Mouse (Mus musculus) embryonic facial prominence, embryonic 10.5 days (tissue): ENCODE measurements around the gene Uvssa. TPM values are rescaled to one million over a fixed set of nuclear protein-coding genes. Genes with fewer than 3 reads are reported as not detected.

Experiments used
- DNase-seq: peaks from one replicate; pipeline ENCODE4 v3.0.0-alpha.2; 2017; ENCODE audit warnings: low spot score
- H3K27ac ChIP-seq: fragments of 300-500 bp; sonication (generic); replicated peaks from 2 replicates; pipeline ENCODE4 v1.5.1; 2016; ENCODE audit warnings: mild to moderate bottlenecking
- H3K27me3 ChIP-seq: fragments of 300-500 bp; sonication (generic); replicated peaks from 2 replicates; pipeline ENCODE4 v1.6.1; 2016; ENCODE audit warnings: low read depth, mild to moderate bottlenecking; ENCODE audit not compliant: poor library complexity, severe bottlenecking
- H3K36me3 ChIP-seq: fragments of 300-500 bp; sonication (generic); replicated peaks from 2 replicates; pipeline ENCODE4 v1.6.1; 2016; ENCODE audit warnings: mild to moderate bottlenecking, moderate library complexity
- H3K4me1 ChIP-seq: fragments of 300-500 bp; sonication (generic); 2 replicates; pipeline ENCODE4 v1.6.1; 2016
- H3K4me3 ChIP-seq: fragments of 300-500 bp; sonication (generic); 2 replicates; pipeline ENCODE4 v1.5.1; 2016; ENCODE audit warnings: mild to moderate bottlenecking, moderate library complexity
- H3K9me3 ChIP-seq: fragments of 300-500 bp; sonication (generic); 2 replicates; pipeline ENCODE4 v1.6.1; 2016; ENCODE audit warnings: mild to moderate bottlenecking
- WGBS: fragments of 180-500 bp; shearing (Covaris S2); methylation state at CpG from one replicate; pipeline ENCODE4 v1.1.7; 2016; 5-methylcytosine and 5-hydroxymethylcytosine counted together
- polyA plus RNA-seq: library from polyadenylated mRNA; unstranded; fragments of >200 nt; fragmentation: Nextera tagmentation; extraction: Ambion mirVana; gene quantifications from 2 replicates; pipeline ENCODE4 v1.2.1, GENCODE M21; 2016

Gene Uvssa
- polyA plus RNA-seq, 1 experiment from 2014 or later = 8.8 TPM

DNA sequence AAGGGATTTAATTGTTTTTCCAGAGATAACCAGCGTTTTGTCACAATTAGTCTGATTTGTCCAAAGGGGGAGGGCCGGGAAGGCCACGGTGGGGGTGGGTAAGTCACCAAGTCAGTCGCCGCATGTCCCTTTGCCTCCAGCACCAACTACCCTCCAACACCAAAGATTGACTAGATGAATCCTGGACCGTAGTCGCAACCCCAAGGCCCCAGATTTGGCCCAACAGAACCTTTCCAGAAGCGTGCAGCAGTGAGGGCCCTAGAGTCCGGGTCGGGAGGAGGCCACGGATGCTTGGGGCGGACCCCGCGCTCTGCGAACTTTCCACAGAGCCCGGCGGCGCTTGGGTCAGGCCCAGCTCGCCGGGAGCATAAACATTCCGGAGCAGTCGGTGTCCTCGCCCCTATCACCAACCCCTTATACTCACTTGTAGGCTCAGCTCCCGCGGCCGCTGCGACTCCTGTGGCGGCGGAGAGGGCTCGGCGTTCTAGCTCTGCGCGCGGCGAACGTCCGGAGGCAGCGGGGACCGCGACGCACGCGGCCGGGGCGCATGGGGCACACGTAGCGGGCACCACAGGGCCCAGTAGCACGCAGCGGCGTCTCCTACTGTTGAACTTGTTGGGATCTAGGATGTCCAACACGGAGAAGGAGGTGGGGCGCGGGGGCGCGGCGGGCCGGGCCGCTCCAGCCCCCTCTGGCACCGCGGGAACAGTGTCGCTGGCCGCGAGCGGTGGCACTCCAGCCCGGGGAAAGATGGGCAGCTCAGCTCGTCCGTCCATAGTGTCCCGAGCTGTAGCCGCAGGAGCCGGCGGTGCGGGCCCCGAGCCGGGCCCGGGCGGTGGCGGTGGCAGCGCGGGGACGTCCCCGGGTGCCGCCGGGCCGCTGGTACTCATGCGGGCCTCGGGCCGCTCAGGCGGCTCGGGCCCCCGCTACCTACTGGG is 55.1 kb downstream of the Uvssa start, which contains the start of gene Nkx1-1:
TSS of gene Nkx1-1 (minus strand) at position 776 of the 938 bp plus-strand sequence.
- peak within 1 kb of the TSS; percentile 32 for H3K4me3 ChIP-seq
- peaks cover 100% of the 10 kb centered on the region for H3K27me3 ChIP-seq
- DNase-seq = peak; percentile 53
- under 1% methylated on average over 90 of the region's 90 CpGs for WGBS
- no peak within 1 kb of the TSS for H3K27ac ChIP-seq
- H3K9me3 ChIP-seq = no peaks in the 10 kb centered on the region
- H3K36me3 ChIP-seq = no peaks in the 10 kb centered on the region
- H3K4me1 ChIP-seq = peaks cover 59% of the 10 kb centered on the region

DNA sequence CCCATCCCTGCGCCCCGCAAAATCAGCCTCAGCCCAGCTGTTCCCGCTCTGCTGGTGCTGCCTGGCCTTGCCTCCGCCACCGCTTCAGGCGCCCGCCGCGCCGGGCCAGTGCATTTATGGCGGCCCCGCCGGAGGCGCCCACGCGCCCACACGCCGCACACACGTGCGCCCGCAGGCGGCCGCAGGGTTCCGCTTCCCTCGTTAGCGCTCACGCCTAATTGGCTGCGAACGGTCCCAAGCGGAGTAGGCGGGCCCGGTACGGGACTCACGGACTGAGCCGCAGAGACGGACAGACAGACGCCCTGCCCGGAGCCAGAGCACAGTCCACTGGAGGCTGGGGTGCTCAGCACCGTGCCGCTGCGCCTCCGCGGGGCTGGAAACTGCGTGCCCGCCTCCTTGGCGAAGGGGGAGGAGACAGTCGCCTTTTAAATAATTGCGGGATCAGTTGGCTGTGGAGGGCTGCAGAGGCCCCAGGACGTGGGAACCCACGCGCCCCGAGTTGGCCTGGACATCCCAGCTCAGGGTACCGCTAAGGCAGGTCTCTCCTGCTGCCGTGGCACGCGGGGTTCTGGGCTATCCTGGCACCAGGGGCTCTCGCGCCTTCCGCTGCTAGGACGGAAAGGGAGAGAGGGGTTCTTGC is 55.9 kb downstream of the Uvssa start:
- under 1% methylated on average over 60 of the region's 60 CpGs for WGBS
- H3K36me3 ChIP-seq = no peaks in the 10 kb centered on the region
- peaks cover 58% of the 10 kb centered on the region for H3K4me1 ChIP-seq

DNA sequence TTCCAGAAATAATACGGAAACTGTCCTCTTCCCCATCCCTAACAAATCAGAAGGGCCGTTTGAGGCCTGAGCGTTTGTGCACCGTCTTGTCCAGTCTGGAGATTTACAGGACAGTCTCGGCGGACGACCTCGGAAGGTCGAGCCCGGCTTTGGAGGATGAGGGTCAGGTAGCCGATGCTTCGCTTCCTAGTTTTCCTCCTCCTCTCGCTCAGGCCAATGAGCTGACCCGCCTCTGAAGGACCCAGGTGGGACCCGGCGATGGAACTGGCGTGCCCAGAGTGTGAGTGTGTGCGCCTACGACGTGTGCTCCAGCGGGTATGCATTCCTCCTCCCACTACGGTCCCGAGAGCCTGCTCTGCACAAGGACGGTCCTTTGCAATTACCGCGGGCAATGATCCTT is 56.8 kb downstream of the Uvssa start:
- DNase-seq = no peak
- H3K4me1 ChIP-seq = peaks cover 50% of the 10 kb centered on the region

More for the DNA sequence above, 55.9 kb downstream of the Uvssa start:
- peaks cover 100% of the 10 kb centered on the region for H3K27me3 ChIP-seq
- peak overlapping the region; percentile 32 for H3K4me3 ChIP-seq
- DNase-seq = peak; percentile 47
- no peaks in the 10 kb centered on the region for H3K9me3 ChIP-seq
- H3K27ac ChIP-seq = no peak overlapping the region

DNA sequence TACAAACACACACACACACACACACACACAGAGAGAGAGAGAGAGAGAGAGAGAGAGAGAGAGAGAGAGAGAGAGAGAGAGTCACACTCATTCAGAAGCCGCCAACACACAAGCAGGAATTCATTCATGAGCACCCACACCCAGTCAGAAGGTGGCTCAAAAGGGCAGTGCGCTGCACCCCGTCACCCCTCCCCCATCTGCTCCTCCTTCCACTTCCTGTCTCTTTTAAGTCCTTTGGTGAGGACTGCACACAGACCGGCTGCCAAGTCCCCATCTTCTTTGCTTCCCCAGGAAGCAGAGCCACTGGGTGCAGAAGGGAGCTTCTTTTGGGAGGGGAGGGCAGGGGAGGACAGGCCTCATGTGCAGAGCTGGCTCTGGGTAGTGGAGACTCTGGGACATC is 57.6 kb downstream of the Uvssa start:
- DNase-seq = no peak
- H3K27me3 ChIP-seq = peaks cover 97% of the 10 kb centered on the region
- peaks cover 42% of the 10 kb centered on the region for H3K4me1 ChIP-seq
- H3K4me3 ChIP-seq = no peak overlapping the region
- H3K36me3 ChIP-seq = no peaks in the 10 kb centered on the region
- H3K27ac ChIP-seq = no peak overlapping the region
- no peaks in the 10 kb centered on the region for H3K9me3 ChIP-seq
- 0% methylated on average over 4 of the region's 4 CpGs for WGBS

More for the DNA sequence above, 56.8 kb downstream of the Uvssa start:
- Histone ChIP-seq H3K9me3 (no peaks in the 10 kb centered on the region), H3K4me3 (no peak overlapping the region), H3K27ac (no peak overlapping the region), H3K27me3 (peaks cover 100% of the 10 kb centered on the region), H3K36me3 (no peaks in the 10 kb centered on the region)
- 2% methylated on average over 26 of the region's 26 CpGs for WGBS

DNA sequence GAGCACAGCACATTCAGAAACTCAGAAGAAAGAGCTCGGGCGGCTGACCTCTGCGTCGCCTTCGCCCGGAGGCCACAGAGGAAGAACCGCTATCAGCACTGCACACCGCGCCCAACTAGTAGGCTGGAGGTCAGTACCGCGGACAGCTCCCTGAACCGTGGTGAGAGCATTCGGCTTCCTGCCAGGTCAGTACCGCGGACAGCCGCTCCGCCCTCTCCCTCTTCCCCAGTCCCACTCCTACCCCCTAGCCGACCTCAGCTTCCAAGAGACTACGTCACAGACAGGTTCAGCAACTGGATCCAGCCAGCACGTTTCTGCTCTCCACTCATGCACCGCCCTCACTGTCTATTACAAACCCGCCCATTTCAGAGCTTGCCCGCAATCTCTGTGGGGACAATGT is 59.9 kb downstream of the Uvssa start:
- H3K27me3 ChIP-seq = peaks cover 96% of the 10 kb centered on the region
- DNase-seq = peak; percentile 94
- WGBS = 3% methylated on average over 23 of the region's 23 CpGs

DNA sequence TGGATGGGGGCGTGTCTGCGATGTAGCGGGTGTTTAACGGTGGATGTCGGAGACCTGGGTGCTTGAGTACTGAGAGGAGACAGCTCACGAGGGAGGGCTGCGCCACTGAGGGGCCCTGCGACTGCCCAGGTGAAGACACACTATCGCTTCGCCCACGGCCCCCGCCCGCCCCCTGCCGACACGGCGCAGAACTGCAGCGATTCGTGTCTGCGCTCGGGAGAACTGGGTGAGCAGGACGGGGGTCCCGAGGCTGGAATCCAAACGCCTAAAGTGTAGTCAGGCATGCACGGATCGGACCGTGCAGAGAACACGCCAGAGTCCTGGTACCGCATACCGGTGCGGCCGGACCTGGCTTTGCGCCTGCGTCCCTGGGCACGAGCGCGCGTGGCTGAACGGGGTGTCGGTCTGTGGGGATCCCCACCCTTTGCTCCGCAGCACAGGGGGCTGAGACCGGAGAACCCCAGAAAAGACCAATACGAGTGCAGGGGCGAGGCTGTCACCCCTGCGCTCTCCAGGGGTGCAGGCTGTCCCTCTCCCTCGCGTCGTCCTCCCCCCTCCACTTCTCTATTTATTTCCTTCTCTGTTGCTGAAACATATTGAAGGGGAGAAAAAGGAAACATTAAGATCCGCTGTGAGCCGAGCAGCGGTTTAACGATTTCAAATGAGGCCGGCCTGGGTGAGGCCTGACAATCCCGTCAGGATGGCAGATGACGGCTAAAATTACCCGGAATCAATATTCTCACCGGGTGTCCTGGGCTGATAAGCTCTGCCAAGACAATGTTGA is 64.8 kb downstream of the Uvssa start:
- Histone ChIP-seq H3K4me3 (peak overlapping the region; percentile 51), H3K4me1 (peaks cover 9% of the 10 kb centered on the region), H3K27me3 (peaks cover 76% of the 10 kb centered on the region), H3K36me3 (no peaks in the 10 kb centered on the region), H3K9me3 (no peaks in the 10 kb centered on the region), H3K27ac (no peak overlapping the region)
- 5% methylated on average over 56 of the region's 56 CpGs for WGBS
- peak; percentile 84 for DNase-seq

More for the DNA sequence above, 59.9 kb downstream of the Uvssa start:
- Histone ChIP-seq H3K9me3 (no peaks in the 10 kb centered on the region), H3K36me3 (no peaks in the 10 kb centered on the region), H3K4me3 (no peak overlapping the region), H3K27ac (no peak overlapping the region), H3K4me1 (peaks cover 29% of the 10 kb centered on the region)

DNA sequence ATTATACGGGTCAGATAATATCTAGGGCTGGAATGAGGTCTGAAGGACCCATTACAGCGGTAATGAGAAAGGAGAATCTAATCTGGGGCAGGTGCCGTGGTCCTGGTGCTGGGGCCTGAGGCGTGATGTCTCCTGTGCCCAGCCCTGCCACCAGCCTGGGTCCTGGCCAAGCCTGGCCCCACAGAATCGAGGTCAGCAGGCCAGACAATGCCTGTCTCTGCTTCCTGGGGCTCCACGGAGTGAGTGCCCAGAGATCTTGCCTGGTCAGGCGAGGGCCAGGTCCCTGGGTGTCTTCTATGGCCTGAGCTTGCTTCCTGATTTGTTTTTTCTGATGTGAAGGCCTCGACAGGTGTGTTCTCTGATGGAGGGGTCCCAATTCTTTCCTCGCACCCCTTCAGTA is 65.4 kb downstream of the Uvssa start:
- DNase-seq = no peak
- no peak overlapping the region for H3K27ac ChIP-seq
- peaks cover 9% of the 10 kb centered on the region for H3K4me1 ChIP-seq
- H3K27me3 ChIP-seq = peaks cover 69% of the 10 kb centered on the region
- 53% methylated on average over 9 of the region's 9 CpGs for WGBS
- no peaks in the 10 kb centered on the region for H3K36me3 ChIP-seq
- H3K4me3 ChIP-seq = no peak overlapping the region
- no peaks in the 10 kb centered on the region for H3K9me3 ChIP-seq

- Histone ChIP-seq H3K36me3 (no peaks in the 10 kb centered on the region), H3K4me3 (no peak overlapping the region), H3K27ac (no peak overlapping the region), H3K4me1 (peaks cover 15% of the 10 kb centered on the region), H3K9me3 (no peaks in the 10 kb centered on the region), H3K27me3 (peaks cover 48% of the 10 kb centered on the region)
- DNase-seq = no peak
- WGBS = 61% methylated on average over 8 of the region's 8 CpGs
Measured at GRCm38 (mm10) chr5:33455737-33456136, 77.4 kb downstream of the Uvssa start.

DNA sequence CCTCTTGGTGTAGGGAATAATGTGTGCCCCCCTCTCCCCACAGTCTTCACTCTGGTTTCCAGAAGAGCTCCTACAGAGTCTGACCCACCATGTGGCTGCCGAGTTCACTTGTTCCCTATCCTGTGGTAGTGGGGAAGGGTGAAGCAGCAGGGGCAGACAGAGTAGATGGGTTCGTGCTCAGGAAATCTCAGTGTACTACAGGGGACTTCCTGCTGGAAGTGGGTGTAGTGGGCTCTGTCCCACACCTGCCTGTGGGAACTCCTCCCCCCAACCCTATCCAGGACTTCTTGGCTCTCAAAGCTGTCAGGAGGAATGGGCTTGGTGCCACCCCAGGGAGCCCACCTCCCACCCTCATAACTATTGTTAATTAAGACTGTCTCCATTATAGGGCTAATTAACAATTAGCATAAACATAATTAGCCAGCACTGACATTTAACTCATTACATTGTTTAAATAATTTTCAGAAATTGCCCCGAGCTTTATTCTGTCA is 79.8 kb downstream of the Uvssa start:
- peaks cover 47% of the 10 kb centered on the region for H3K27me3 ChIP-seq
- no peak overlapping the region for H3K4me3 ChIP-seq
- no peak overlapping the region for H3K27ac ChIP-seq
- peaks cover 24% of the 10 kb centered on the region for H3K4me1 ChIP-seq
- 61% methylated on average over 3 of the region's 3 CpGs for WGBS
- no peaks in the 10 kb centered on the region for H3K9me3 ChIP-seq
- no peaks in the 10 kb centered on the region for H3K36me3 ChIP-seq
- DNase-seq = no peak

DNA sequence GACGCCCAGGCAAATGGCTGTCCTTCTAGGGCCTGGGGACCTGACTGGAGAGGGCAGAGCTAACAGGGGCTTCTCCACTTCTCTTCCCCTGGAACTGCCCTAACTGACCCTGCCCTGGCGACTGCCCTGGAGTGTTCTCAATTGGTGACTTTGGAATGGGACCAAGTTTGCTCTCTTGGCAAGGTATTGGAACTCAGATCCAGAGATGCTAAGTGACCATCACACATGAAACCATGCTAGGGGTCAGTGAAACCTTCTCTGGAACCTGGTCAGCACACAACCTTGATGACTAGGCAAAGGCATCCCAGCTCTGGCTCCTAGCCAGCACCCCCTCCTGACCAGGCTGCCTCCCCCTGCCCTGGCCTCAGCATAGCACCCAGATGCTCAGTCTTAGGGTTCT is 80.8 kb downstream of the Uvssa start:
- Histone ChIP-seq H3K36me3 (no peaks in the 10 kb centered on the region), H3K27me3 (peaks cover 53% of the 10 kb centered on the region), H3K27ac (no peak overlapping the region), H3K4me1 (peaks cover 33% of the 10 kb centered on the region), H3K9me3 (no peaks in the 10 kb centered on the region), H3K4me3 (no peak overlapping the region)
- WGBS = 63% methylated on average over 2 of the region's 2 CpGs
- DNase-seq = no peak

DNA sequence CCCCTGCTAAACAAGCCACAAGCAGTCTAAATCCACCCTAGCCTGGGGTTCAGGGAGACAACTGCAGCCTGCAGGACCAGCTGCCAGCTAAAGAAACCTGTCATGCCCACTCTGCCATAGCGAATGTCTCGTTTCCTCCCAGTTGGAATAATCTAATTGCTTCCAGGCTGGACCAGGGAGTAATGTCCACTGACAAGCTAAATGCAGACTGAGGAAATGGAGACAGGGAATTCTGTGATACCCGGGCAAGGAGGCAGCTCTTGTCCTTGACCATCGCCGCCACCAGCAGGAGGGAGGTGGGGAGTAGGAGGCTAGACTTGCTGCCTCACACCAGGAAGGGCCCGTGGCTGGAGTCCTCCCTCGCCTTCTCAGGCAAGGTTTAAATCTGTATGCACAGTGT is 86.0 kb downstream of the Uvssa start:
- peak; percentile 33 for DNase-seq
- Histone ChIP-seq H3K36me3 (no peaks in the 10 kb centered on the region), H3K27me3 (peaks cover 57% of the 10 kb centered on the region), H3K4me3 (no peak overlapping the region), H3K4me1 (peaks cover 42% of the 10 kb centered on the region), H3K27ac (no peak overlapping the region), H3K9me3 (no peaks in the 10 kb centered on the region)
- WGBS = 49% methylated on average over 7 of the region's 7 CpGs

GRCm38 (mm10) chr5:33465464-33465863 is 87.1 kb downstream of the Uvssa start:
- H3K27ac ChIP-seq = no peak overlapping the region; the same call in 1 of the 2 replicates
- no peak for DNase-seq
- WGBS = 52% methylated on average over 11 of the region's 11 CpGs
- H3K9me3 ChIP-seq = no peaks in the 10 kb centered on the region
- no peaks in the 10 kb centered on the region for H3K36me3 ChIP-seq
- H3K4me1 ChIP-seq = peaks cover 42% of the 10 kb centered on the region
- no peak overlapping the region for H3K4me3 ChIP-seq
- H3K27me3 ChIP-seq = peaks cover 50% of the 10 kb centered on the region
